Mouse (Mus musculus) adrenal gland, adult (tissue): Measurements from ENCODE around the gene Olfr1322.

ENCODE experiments used
- DNase-seq, 2 experiments: peaks; one replicate each; pipeline ENCODE4 v3.0.0; 2022 to 2023; ENCODE audit warnings: low spot score in 1 of 2; ENCODE audit not compliant: inconsistent age in 2 of 2

Olfr1322 gene

DNA sequence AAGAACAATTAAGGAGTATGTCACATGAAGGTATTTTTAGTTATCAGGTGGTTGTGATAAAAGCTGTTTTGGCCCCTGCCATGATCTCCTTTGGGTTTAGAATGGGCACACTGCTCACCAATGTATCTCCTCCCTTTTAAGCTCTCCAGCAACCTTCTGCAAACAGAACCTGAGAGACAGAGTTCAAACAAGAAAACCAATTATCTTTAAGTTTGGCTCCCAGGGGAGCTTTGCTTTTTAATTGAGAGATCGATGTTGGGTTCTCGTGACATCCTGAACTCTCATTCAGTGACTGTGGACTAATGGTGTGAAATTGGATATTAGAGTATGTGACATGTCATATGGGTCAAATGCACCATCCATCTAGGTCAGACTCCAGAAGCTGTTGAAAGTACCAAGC is at the start of gene Olfr1322:
Olfr1322 (minus strand) TSS at position 101 of the 400 bp plus-strand sequence.
- DNase-seq = no peak

GRCm38 (mm10) chrX:49877651-49878349 is 13.5 kb downstream of the Olfr1322 start:
- no peak for DNase-seq
